34 mouse cellular contexts compared by ENCODE assay signal in the genomic region with DNA sequence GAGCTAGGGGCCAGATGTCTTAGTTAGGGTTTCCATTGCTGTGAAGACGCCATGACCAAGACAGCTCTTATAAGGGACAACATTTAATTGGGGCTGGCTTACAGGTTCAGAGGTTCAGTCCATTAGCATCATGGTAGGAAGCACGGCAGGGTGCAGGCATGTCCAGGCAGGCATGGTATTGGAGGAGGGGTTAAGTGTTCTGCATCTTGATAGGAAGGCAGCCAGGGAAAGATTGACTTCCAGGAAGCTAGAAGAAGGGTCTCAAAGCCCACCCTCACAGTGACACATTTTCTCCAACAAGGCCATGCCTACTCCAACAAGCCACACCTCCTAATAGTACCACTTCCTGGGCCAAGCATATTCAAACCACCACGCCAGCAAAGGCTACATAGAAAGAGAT. TPM values are rescaled to one million over a fixed set of nuclear protein-coding genes. Genes with fewer than 3 reads are reported as not detected.
DNase-seq lines count a peak whose midpoint lies in the region; ATAC-seq and TF ChIP-seq lines count a peak whose summit lies in the region.
"Had no signal": no experiment of that assay in that cellular context is flagged by ENCODE, and none has a peak within 500 bp of the region (broad histone marks: within the 10 kb centered on the region; RNA-seq: fewer than 3 reads in every experiment).

No protein-coding gene starts in this region.

- in situ Hi-C loops in ES-E14 (cut with MboI; ENCODE audit: low sequenced_read_pairs in 2 of 2, unreplicated experiment in 2 of 2): no loop called here

- no peak for DNase-seq in liver, embryonic 11.5 days (ENCODE audit: low spot score)
- DNase-seq in liver, postnatal 0 days: no peak
- DNase-seq in ES-E14 (ENCODE audit: low read depth, low spot score) (no peak), ZHBTc4 (ENCODE audit: low read depth, low spot score) (peak; percentile 52)
- DNase-seq in heart, adult 8-10 months (ENCODE audit: low spot score): no peak
- DNase-seq in lung, adult 18-20 months: no peak
- DNase-seq in kidney, adult 2 months: no peak
- DNase-seq: adrenal gland, adult 8-10 months; adrenal gland, postnatal 25 days; cerebellum, adult 11-12 months; cerebellum, adult 8-10 months; cerebellum, postnatal 10 days; cerebellum, postnatal 36 days; embryo, embryonic 11 days; gastrocnemius, postnatal 10 days; gastrocnemius, postnatal 36 days; heart, adult 2 months had no signal

- no peak overlapping the region; the same call in 1 of the 2 replicates for H3K4me2 ChIP-seq in liver, embryonic 11.5 days
- no peak overlapping the region for H3K4me2 ChIP-seq in liver, postnatal 0 days (ENCODE audit: low read depth, low read length)
- H3K4me2 ChIP-seq in liver, embryonic 15.5 days: no peak overlapping the region
- H3K4me2 ChIP-seq: embryonic facial prominence, embryonic 13.5 days; forebrain, embryonic 13.5 days; heart, embryonic 11.5 days; hindbrain, embryonic 12.5 days; hindbrain, embryonic 15.5 days had no signal

- H3K9me3 ChIP-seq in liver, embryonic 11.5 days (ENCODE audit: control insufficient read depth, low read length): no peaks in the 10 kb centered on the region
- H3K9me3 ChIP-seq in liver, postnatal 0 days (ENCODE audit: low read length): no peaks in the 10 kb centered on the region
- no peaks in the 10 kb centered on the region for H3K9me3 ChIP-seq in ES-E14 (ENCODE audit: control insufficient read depth, insufficient read depth, low read depth, low read length)
- H3K9me3 ChIP-seq in liver, embryonic 15.5 days (replicated peaks): no peaks in the 10 kb centered on the region
- H3K9me3 ChIP-seq: hindbrain, embryonic 12.5 days; hindbrain, embryonic 15.5 days had no signal

- no peak overlapping the region for H3K4me3 ChIP-seq in liver, embryonic 11.5 days (ENCODE audit: low read depth, low read length)
- no peak overlapping the region for H3K4me3 ChIP-seq in liver, postnatal 0 days (ENCODE audit: low read depth, low read length)
- no peak overlapping the region for H3K4me3 ChIP-seq in ES-E14 (ENCODE audit: insufficient read depth in 1 of 2, low read depth in 1 of 2, low read length in 2 of 2, poor library complexity in 1 of 2, severe bottlenecking in 1 of 2)
- no peak overlapping the region for H3K4me3 ChIP-seq in liver, embryonic 15.5 days (replicated peaks)
- no peak overlapping the region for H3K4me3 ChIP-seq in kidney, adult 2 months (ENCODE audit: insufficient read depth, low read depth, low read length)
- H3K4me3 ChIP-seq: embryonic facial prominence, embryonic 10.5 days; embryonic facial prominence, embryonic 13.5 days; erythroblast, embryonic 14.5 days; forebrain, embryonic 13.5 days; heart, adult 2 months; hindbrain, embryonic 12.5 days; hindbrain, embryonic 15.5 days had no signal

- H3K4me1 ChIP-seq in liver, embryonic 11.5 days (replicated peaks; ENCODE audit: control insufficient read depth, insufficient read depth, low read length): peaks cover 4% of the 10 kb centered on the region; the same call in 1 of the 2 replicates
- no peaks in the 10 kb centered on the region for H3K4me1 ChIP-seq in liver, postnatal 0 days (ENCODE audit: insufficient read depth)
- H3K4me1 ChIP-seq in ES-E14 (ENCODE audit: control insufficient read depth in 2 of 2, insufficient read depth in 2 of 2, low read length in 2 of 2, poor library complexity in 1 of 2): peaks cover 7 to 16% of the 10 kb centered on the region in 2 experiments; a peak in 3 of 4 replicates
- H3K4me1 ChIP-seq in liver, embryonic 15.5 days (replicated peaks): peaks cover 18% of the 10 kb centered on the region
- no peaks in the 10 kb centered on the region; the same call in 1 of the 2 replicates for H3K4me1 ChIP-seq in kidney, adult 2 months (ENCODE audit: control insufficient read depth, insufficient read depth, low read length)
- H3K4me1 ChIP-seq: embryonic facial prominence, embryonic 13.5 days; forebrain, embryonic 13.5 days; hindbrain, embryonic 12.5 days; hindbrain, embryonic 15.5 days had no signal

- WGBS in liver, embryonic 11.5 days: 86% methylated on average over 3 of the region's 3 CpGs
- WGBS in liver, postnatal 0 days (ENCODE audit: insufficient replicate concordance): 86% methylated on average over 3 of the region's 3 CpGs
- WGBS in liver, embryonic 15.5 days (ENCODE audit: insufficient replicate concordance): 77% methylated on average over 3 of the region's 3 CpGs
- 83% methylated on average over 3 of the region's 3 CpGs for WGBS in kidney, adult 2 months

- TF ChIP-seq POLR2A in kidney, adult 2 months (IDR thresholded peaks at IDR 0.05; ENCODE audit: low read depth, low read length): no peak

- H3K27me3 ChIP-seq in liver, embryonic 11.5 days (replicated peaks; ENCODE audit: control insufficient read depth, insufficient read depth, low read length): no peaks in the 10 kb centered on the region
- H3K27me3 ChIP-seq in liver, postnatal 0 days (ENCODE audit: insufficient read depth, low read length): no peaks in the 10 kb centered on the region
- no peaks in the 10 kb centered on the region for H3K27me3 ChIP-seq in liver, embryonic 15.5 days
- H3K27me3 ChIP-seq in kidney, adult 2 months (replicated peaks; ENCODE audit: control insufficient read depth, insufficient read depth, low read length): no peaks in the 10 kb centered on the region
- H3K27me3 ChIP-seq: embryonic facial prominence, embryonic 13.5 days; forebrain, embryonic 13.5 days; hindbrain, embryonic 12.5 days; hindbrain, embryonic 15.5 days; Patski had no signal

- TF ChIP-seq CTCF in liver, postnatal 0 days (IDR thresholded peaks at IDR 0.05; ENCODE audit: low read depth): no peak
- TF ChIP-seq CTCF in kidney, adult 2 months (conservative IDR thresholded peaks at IDR 0.05; ENCODE audit: insufficient read depth, insufficient read length, low read depth, low read length): no peak

- TF ChIP-seq EP300 in liver, postnatal 0 days (IDR thresholded peaks at IDR 0.05; ENCODE audit: low read depth): no peak

- no peaks in the 10 kb centered on the region for H3K36me3 ChIP-seq in liver, embryonic 11.5 days (ENCODE audit: control insufficient read depth, insufficient read depth, low read length)
- no peaks in the 10 kb centered on the region for H3K36me3 ChIP-seq in liver, postnatal 0 days (replicated peaks; ENCODE audit: insufficient read depth, low read length)
- H3K36me3 ChIP-seq in ES-E14 (ENCODE audit: control insufficient read depth, insufficient read depth, low read length, poor library complexity, severe bottlenecking): peaks cover 3% of the 10 kb centered on the region; the same call in 1 of the 2 replicates
- no peaks in the 10 kb centered on the region for H3K36me3 ChIP-seq in liver, embryonic 15.5 days (replicated peaks)
- H3K36me3 ChIP-seq in kidney, adult 2 months (ENCODE audit: control insufficient read depth, insufficient read depth, low read length): no peaks in the 10 kb centered on the region
- H3K36me3 ChIP-seq: embryonic facial prominence, embryonic 10.5 days; embryonic facial prominence, embryonic 13.5 days; hindbrain, embryonic 12.5 days; hindbrain, embryonic 15.5 days had no signal

- no peak for ATAC-seq in liver, embryonic 11.5 days (replicated peaks; ENCODE audit: low FRiP score)
- ATAC-seq in liver, postnatal 0 days: no peak
- ATAC-seq in liver, embryonic 15.5 days (ENCODE audit: insufficient read depth): no peak
- ATAC-seq: activated CD4-positive, CD25-positive, alpha-beta regulatory T cell, adult 4 months; forebrain, embryonic 13.5 days; forebrain, embryonic 16.5 days; Patski had no signal

- no peak overlapping the region; the same call in 1 of the 2 replicates for H3K9ac ChIP-seq in liver, embryonic 11.5 days (ENCODE audit: low read depth, low read length)
- H3K9ac ChIP-seq in liver, postnatal 0 days (replicated peaks): no peak overlapping the region
- no peak overlapping the region for H3K9ac ChIP-seq in ES-E14 (ENCODE audit: insufficient read depth, low read depth, low read length, poor library complexity, severe bottlenecking)
- no peak overlapping the region for H3K9ac ChIP-seq in liver, embryonic 15.5 days
- H3K9ac ChIP-seq: embryonic facial prominence, embryonic 13.5 days; forebrain, embryonic 13.5 days; hindbrain, embryonic 12.5 days; hindbrain, embryonic 15.5 days had no signal

- peak overlapping the region; percentile 28 for H3K27ac ChIP-seq in liver, embryonic 11.5 days (ENCODE audit: low read depth, low read length)
- H3K27ac ChIP-seq in liver, postnatal 0 days (ENCODE audit: low read depth): no peak overlapping the region
- H3K27ac ChIP-seq in ES-E14 (ENCODE audit: insufficient read depth, low read depth, low read length, poor library complexity, severe bottlenecking): peak overlapping the region; percentile 71
- H3K27ac ChIP-seq in liver, embryonic 15.5 days (replicated peaks): peak overlapping the region; percentile 59
- no peak overlapping the region for H3K27ac ChIP-seq in kidney, adult 2 months (ENCODE audit: insufficient read depth, low read depth, low read length)
- H3K27ac ChIP-seq: embryonic facial prominence, embryonic 10.5 days; embryonic facial prominence, embryonic 13.5 days; forebrain, embryonic 13.5 days; heart, adult 2 months; hindbrain, embryonic 12.5 days; hindbrain, embryonic 15.5 days had no signal

RNA-seq across cellular contexts. Expression of gene Serpine1, which starts 13.7 kb away (rescaled TPM):
- 0.09 and 0.15 TPM in 2 replicates for polyA plus RNA-seq in liver, embryonic 11.5 days (2014; fragmentation: Nextera tagmentation; extraction: Ambion mirVana)
- 0.23 and 0.25 TPM in 2 replicates for polyA plus RNA-seq in liver, postnatal 0 days (2015; fragmentation: Nextera tagmentation; extraction: Ambion mirVana)
- 91.8 and 166 TPM in 2 replicates for total RNA-seq in ES-E14 (2012; rRNA removed)
- 0.06 and 0.20 TPM in 2 replicates for polyA plus RNA-seq in liver, embryonic 15.5 days (2015; fragmentation: Nextera tagmentation; extraction: Ambion mirVana)
- 10 to 100 TPM; 33.2 to 59.2 (median 47.4) TPM for total RNA-seq in heart, adult 8-10 months (2022)
- polyA plus RNA-seq in kidney, adult 2 months (2012; rRNA removed): 1.1 and 2.1 TPM in 2 replicates
- total RNA-seq: granulocyte monocyte progenitor cell, adult 5-6 weeks; hematopoietic stem cell, adult 5-6 weeks had no signal
- polyA plus RNA-seq: activated CD4-positive, CD25-positive, alpha-beta regulatory T cell, adult 4 months; erythroblast, embryonic 14.5 days had no signal

RNA-seq across cellular contexts. Expression of gene Trim56, which starts 30.3 kb away (rescaled TPM):
- 8.7 and 8.8 TPM in 2 replicates for polyA plus RNA-seq in liver, embryonic 11.5 days (2014; fragmentation: Nextera tagmentation; extraction: Ambion mirVana)
- 6.4 and 7.4 TPM in 2 replicates for polyA plus RNA-seq in liver, postnatal 0 days (2015; fragmentation: Nextera tagmentation; extraction: Ambion mirVana)
- 5.3 and 7.2 TPM in 2 replicates for total RNA-seq in ES-E14 (2012; rRNA removed)
- polyA plus RNA-seq in liver, embryonic 15.5 days (2015; fragmentation: Nextera tagmentation; extraction: Ambion mirVana): 11.1 and 15.6 TPM in 2 replicates
- total RNA-seq in heart, adult 8-10 months (2022): 10 to 100 TPM; 20.2 to 22.1 (median 21.5) TPM
- polyA plus RNA-seq in kidney, adult 2 months (2012; rRNA removed): 10.2 and 14.4 TPM in 2 replicates

RNA-seq across cellular contexts. Expression of gene Ap1s1, which starts 39.8 kb away (rescaled TPM):
- 163 and 175 TPM in 2 replicates for polyA plus RNA-seq in liver, embryonic 11.5 days (2014; fragmentation: Nextera tagmentation; extraction: Ambion mirVana)
- polyA plus RNA-seq in liver, postnatal 0 days (2015; fragmentation: Nextera tagmentation; extraction: Ambion mirVana): 57.9 and 60.7 TPM in 2 replicates
- 76.4 and 112 TPM in 2 replicates for total RNA-seq in ES-E14 (2012; rRNA removed)
- polyA plus RNA-seq in liver, embryonic 15.5 days (2015; fragmentation: Nextera tagmentation; extraction: Ambion mirVana): 74.7 and 77.6 TPM in 2 replicates
- 10 to 100 TPM; 30.2 to 40.5 (median 38.2) TPM for total RNA-seq in heart, adult 8-10 months (2022)
- polyA plus RNA-seq in kidney, adult 2 months (2012; rRNA removed): 57.7 and 67.0 TPM in 2 replicates

RNA-seq across cellular contexts. Expression of gene Vgf, which starts 59.5 kb away (rescaled TPM):
- polyA plus RNA-seq in liver, embryonic 11.5 days (2014; fragmentation: Nextera tagmentation; extraction: Ambion mirVana): 0.07 TPM in 1 of 2 replicates, not detected in the other
- not detected in 2 replicates for polyA plus RNA-seq in liver, postnatal 0 days (2015; fragmentation: Nextera tagmentation; extraction: Ambion mirVana)
- 32.2 and 45.6 TPM in 2 replicates for total RNA-seq in ES-E14 (2012; rRNA removed)
- not detected in 2 replicates for polyA plus RNA-seq in liver, embryonic 15.5 days (2015; fragmentation: Nextera tagmentation; extraction: Ambion mirVana)
- not detected for total RNA-seq in heart, adult 8-10 months (2022)
- polyA plus RNA-seq in kidney, adult 2 months (2012; rRNA removed): 0.03 and 0.08 TPM in 2 replicates
- total RNA-seq: gastrocnemius, adult 18-20 months; gastrocnemius, postnatal 36 days; granulocyte monocyte progenitor cell, adult 5-6 weeks; heart, adult 2 months; heart, postnatal 25 days had no signal
- polyA plus RNA-seq: activated CD4-positive, CD25-positive, alpha-beta regulatory T cell, adult 4 months; heart, embryonic 14.5 days; heart, postnatal 0 days had no signal

Comparison
In these comparisons a context has a peak if more than half of its experiments do, and no peak if none do; other contexts are left out.
1. H3K27ac ChIP-seq: peak in liver, embryonic 11.5 days (single experiment), ES-E14 (single experiment) and liver, embryonic 15.5 days (single experiment); none in liver, postnatal 0 days (single experiment) and kidney, adult 2 months (single experiment).